Mouse (Mus musculus) embryo, embryonic 11.5 days (tissue): ENCODE measurements around the gene Ltbp1.

Experiments used
- DNase-seq: peaks from one replicate; pipeline ENCODE4 v3.0.0-alpha.2; 2012; ENCODE audit warnings: low read depth, low spot score

Gene Ltbp1

GRCm38 (mm10) chr17:75235781-75236180, 230.4 kb downstream of the Ltbp1 start:
- DNase-seq, result no peak

GRCm38 (mm10) chr17:75236543-75236942, 231.2 kb downstream of the Ltbp1 start:
- DNase-seq, result no peak

GRCm38 (mm10) chr17:75237456-75237855, 232.1 kb downstream of the Ltbp1 start:
- no peak for DNase-seq

GRCm38 (mm10) chr17:75238655-75239054, 233.3 kb downstream of the Ltbp1 start:
- no peak for DNase-seq

GRCm38 (mm10) chr17:75239545-75239944, 234.2 kb downstream of the Ltbp1 start:
- no peak for DNase-seq

GRCm38 (mm10) chr17:75242086-75242485, 236.7 kb downstream of the Ltbp1 start:
- DNase-seq, result no peak

- no peak for DNase-seq
Observed at GRCm38 (mm10) chr17:75243221-75243620, 237.9 kb downstream of the Ltbp1 start.

- no peak for DNase-seq
Observed at GRCm38 (mm10) chr17:75244148-75244547, 238.8 kb downstream of the Ltbp1 start.

- DNase-seq, result no peak
Observed at GRCm38 (mm10) chr17:75245085-75245484, 239.7 kb downstream of the Ltbp1 start.

- DNase-seq, result no peak
Observed at GRCm38 (mm10) chr17:75248632-75249031, 243.3 kb downstream of the Ltbp1 start.

GRCm38 (mm10) chr17:75250571-75250970, 245.2 kb downstream of the Ltbp1 start:
- DNase-seq, result no peak

GRCm38 (mm10) chr17:75251094-75251493, 245.7 kb downstream of the Ltbp1 start:
- DNase-seq, result no peak

GRCm38 (mm10) chr17:75252540-75252939, 247.2 kb downstream of the Ltbp1 start:
- DNase-seq, result no peak

- DNase-seq, result no peak
Observed at GRCm38 (mm10) chr17:75254909-75255308, 249.5 kb downstream of the Ltbp1 start.

- no peak for DNase-seq
Observed at GRCm38 (mm10) chr17:75255967-75256366, 250.6 kb downstream of the Ltbp1 start.

- no peak for DNase-seq
Observed at GRCm38 (mm10) chr17:75258427-75258826, 253.1 kb downstream of the Ltbp1 start.

GRCm38 (mm10) chr17:75263336-75263990, 258.1 kb downstream of the Ltbp1 start:
- DNase-seq, result no peak

GRCm38 (mm10) chr17:75268506-75268905, 263.1 kb downstream of the Ltbp1 start:
- DNase-seq, result no peak

GRCm38 (mm10) chr17:75272446-75272845, 267.1 kb downstream of the Ltbp1 start:
- DNase-seq, result no peak

- DNase-seq, result no peak
Observed at GRCm38 (mm10) chr17:75273272-75273671, 267.9 kb downstream of the Ltbp1 start.

- DNase-seq, result no peak
Observed at GRCm38 (mm10) chr17:75275302-75275701, 269.9 kb downstream of the Ltbp1 start.

GRCm38 (mm10) chr17:75278106-75278505, 272.7 kb downstream of the Ltbp1 start:
- no peak for DNase-seq

GRCm38 (mm10) chr17:75278561-75278960, 273.2 kb downstream of the Ltbp1 start:
- DNase-seq, result no peak

- no peak for DNase-seq
Observed at GRCm38 (mm10) chr17:75281345-75281744, 276.0 kb downstream of the Ltbp1 start.
